Mouse (Mus musculus) testis, postnatal 14 days (tissue): ENCODE measurements around the gene Strada.
"Not testable (repeated sequence)": the region's sequence is repeated elsewhere in the genome, so short reads cannot be mapped to it uniquely, and the experiment has no call there.

Source experiments
- DNase-seq: peaks from one replicate; pipeline ENCODE4 v3.0.0; 2021; ENCODE audit warnings: low spot score

Gene Strada

GRCm38 (mm10) chr11:106156257-106156656, 45.7 kb downstream of the Strada start:
- no peak for DNase-seq

GRCm38 (mm10) chr11:106155761-106156160, 46.2 kb downstream of the Strada start:
- DNase-seq, result no peak

- DNase-seq, result no peak
Measured at GRCm38 (mm10) chr11:106154770-106155169, 47.2 kb downstream of the Strada start.

GRCm38 (mm10) chr11:106154091-106154490, 47.9 kb downstream of the Strada start:
- DNase-seq, result no peak

- DNase-seq, result no peak
Measured at GRCm38 (mm10) chr11:106152132-106152531, 49.8 kb downstream of the Strada start.

GRCm38 (mm10) chr11:106151219-106151618, 50.7 kb downstream of the Strada start:
- no peak for DNase-seq

- DNase-seq, result peak; percentile 52
Measured at GRCm38 (mm10) chr11:106134580-106135528, 67.1 kb downstream of the Strada start.

GRCm38 (mm10) chr11:106132516-106132915, 69.5 kb downstream of the Strada start:
- no peak for DNase-seq

- DNase-seq, result no peak
Measured at GRCm38 (mm10) chr11:106129477-106129876, 72.5 kb downstream of the Strada start.

GRCm38 (mm10) chr11:106126727-106127373, 75.1 kb downstream of the Strada start:
- not testable (repeated sequence) for DNase-seq

- no peak for DNase-seq
Measured at GRCm38 (mm10) chr11:106125827-106126226, 76.1 kb downstream of the Strada start.

- no peak for DNase-seq
Measured at GRCm38 (mm10) chr11:106124784-106125183, 77.2 kb downstream of the Strada start.

- no peak for DNase-seq
Measured at GRCm38 (mm10) chr11:106122736-106123135, 79.2 kb downstream of the Strada start.

GRCm38 (mm10) chr11:106122221-106122620, 79.7 kb downstream of the Strada start:
- DNase-seq, result no peak
